Mouse (Mus musculus) heart, adult 2 months (tissue): Measurements from ENCODE around the gene Sema5b.

Experiments
- CTCF ChIP-seq: fragments of 200-600 bp; IDR thresholded peaks from 2 replicates; pipeline ENCODE4 v1.8.1; 2022; ENCODE audit warnings: antibody characterized with exemption, mild to moderate bottlenecking, moderate library complexity
- POLR2A ChIP-seq: fragments of 200-500 bp; IDR thresholded peaks from 2 replicates; pipeline ENCODE4 v1.6.1; 2011; ENCODE audit warnings: mild to moderate bottlenecking, low read depth, low read length, control low read depth; ENCODE audit not compliant: insufficient read depth

GRCm38 (mm10) chr16:35678476-35678875 lies 137.5 kb downstream of the Sema5b start:
- TF ChIP-seq CTCF, result no peak
- TF ChIP-seq POLR2A, result no peak
